Mouse (Mus musculus): Measurements from ENCODE around the gene Prpsap1.

DNA sequence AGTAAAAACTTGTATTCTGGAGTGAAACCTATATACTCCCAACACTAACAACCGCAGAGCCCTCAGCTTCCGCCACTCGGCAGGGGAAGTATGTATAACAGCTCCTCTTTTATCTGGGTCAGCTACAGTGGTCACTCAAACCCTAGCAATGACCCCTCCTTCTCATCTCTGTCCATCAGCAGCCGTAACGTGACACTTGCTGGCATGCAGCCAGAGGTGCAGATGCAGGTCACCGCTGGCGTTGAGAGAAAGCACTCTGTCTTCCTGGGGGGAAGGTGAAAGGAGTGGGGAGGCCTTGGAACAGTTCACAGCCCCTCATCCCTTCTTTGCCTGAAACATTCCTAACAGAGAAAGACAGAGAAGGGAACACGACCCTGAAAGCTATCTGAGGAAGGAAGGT is 14.2 kb downstream of the Prpsap1 start:
- no peak for TF ChIP-seq CTCF (IDR thresholded peaks at IDR 0.05; ENCODE audit: borderline replicate concordance, extremely low read depth, insufficient read depth, insufficient read length)
- TF ChIP-seq POLR2A (IDR thresholded peaks at IDR 0.05; ENCODE audit: borderline replicate concordance, extremely low read depth, insufficient read depth, insufficient read length, poor library complexity, severe bottlenecking), result no peak
